Mouse (Mus musculus) layer of hippocampus, postnatal 36 days (tissue): ENCODE measurements at regions not wholly inside any gene's neighbourhood (a gene's known extent, or its start where the extent isn't known, plus 50 kb on each side); places are given as distances from the start of the nearest gene placed in this dataset.

Experiments used
- DNase-seq, 2 experiments: peaks; one replicate each; pipeline ENCODE4 v3.0.0; 2022

DNA sequence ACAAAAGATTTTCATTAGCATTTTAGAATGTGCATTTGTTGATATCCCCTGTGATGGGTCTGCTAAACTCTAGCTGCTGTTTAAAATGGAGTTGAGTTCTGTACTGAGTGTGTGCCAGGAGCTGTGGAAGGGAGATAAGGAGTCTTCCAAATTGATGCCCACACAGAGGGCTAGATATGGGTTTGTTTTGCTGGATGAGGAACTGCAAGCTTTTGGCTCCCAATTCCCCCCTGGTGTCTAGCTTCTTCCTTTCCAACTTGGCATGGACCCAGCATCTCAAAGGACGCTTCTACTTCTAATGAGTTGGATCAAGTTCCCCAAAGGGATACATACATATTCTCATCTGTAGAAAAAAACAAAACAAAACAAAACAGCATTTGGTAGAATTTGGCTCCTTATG is 577.0 kb upstream of the Large1 start:
- DNase-seq: peak; percentile 5

DNA sequence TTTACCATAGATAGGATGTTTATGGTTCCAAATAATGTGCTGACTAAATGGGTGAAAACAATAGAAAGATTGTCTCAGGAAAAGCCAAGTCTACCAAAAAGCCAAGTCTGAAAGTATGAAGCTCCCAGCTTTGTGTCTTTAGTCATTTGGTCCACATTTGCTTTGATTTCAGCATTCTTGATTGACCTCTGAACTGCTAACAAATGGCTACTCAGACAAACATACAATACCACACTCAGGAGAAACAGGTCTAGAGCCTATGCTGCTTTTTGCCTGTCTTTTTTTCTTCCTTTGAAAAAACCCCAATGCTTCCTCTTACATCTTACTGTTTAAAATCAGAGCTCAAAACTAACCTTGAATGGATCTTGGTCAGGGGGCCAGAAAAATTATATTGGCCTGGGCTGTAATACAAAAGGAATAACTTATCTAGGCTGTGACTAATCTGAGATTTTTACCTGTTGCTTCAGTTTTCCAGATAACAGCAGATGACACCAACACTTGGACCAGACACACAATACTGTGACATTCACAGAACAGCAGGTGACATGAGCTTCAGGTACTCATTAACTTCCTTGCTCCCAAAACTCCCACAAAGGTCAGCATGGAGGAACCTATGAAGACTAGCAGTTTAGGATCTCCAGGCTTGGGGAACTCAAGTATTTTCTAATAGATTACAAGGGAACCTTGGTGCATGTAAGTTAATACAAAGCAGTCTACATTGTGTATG is 572.3 kb upstream of the Large1 start:
- no peak for DNase-seq

DNA sequence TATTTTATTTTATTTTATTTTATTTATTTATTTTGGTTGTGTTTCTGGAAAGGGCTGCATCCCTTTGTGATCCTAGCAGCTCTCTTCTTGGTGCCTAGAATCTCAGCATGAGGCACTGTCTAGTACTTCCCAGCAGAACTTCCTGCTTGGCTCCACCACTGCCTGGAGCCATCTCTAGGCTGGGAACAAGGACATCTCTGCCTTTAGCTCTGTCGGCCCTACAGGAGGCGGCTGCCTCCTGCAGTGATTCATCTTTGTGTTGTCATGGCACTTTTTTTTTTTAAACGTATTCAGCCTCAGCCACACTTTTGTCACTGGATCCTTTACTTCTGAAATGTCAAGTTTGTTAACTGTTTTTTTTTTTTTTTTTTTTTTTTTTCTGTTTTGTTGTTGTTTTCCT is 569.8 kb upstream of the Large1 start:
- DNase-seq: no peak

DNA sequence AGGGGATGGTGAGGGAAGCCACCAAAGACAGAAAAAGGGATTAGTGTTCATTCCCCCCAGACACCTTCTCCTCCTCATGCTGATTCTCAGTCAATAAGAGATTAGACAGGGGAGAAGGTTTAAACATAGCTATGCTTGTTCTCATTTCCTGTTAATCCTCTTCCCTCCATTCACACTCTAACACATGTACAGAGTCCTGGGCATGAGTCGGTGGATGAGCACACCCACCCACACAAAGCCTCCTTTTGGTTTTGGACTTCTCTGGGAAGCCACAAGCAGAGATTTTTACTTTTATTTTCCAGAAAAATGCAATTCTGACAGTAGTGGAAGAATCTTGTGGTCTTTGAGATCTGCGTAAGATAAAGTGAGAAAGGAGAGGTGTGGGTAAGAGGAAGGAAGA is 567.8 kb upstream of the Large1 start:
- DNase-seq: no peak

DNA sequence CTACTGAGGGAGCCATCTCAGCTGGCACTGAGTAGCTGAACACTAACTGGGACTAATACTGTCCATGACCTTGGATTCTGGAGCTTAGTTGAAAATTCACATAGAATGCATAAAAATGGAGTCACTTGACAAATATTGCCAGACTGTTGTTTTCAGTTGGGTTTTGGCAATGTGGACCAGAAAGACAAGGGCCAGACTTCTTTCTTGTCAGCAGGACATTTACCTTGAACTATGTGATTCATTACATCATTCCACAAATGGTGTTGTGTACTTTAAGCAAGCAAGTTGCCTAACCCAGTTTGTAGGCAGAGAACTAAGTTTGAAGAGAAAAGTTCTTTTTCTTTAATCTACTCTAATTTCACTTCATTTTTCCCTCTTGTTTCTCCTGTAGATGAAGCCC is 567.2 kb upstream of the Large1 start:
- DNase-seq: no peak

DNA sequence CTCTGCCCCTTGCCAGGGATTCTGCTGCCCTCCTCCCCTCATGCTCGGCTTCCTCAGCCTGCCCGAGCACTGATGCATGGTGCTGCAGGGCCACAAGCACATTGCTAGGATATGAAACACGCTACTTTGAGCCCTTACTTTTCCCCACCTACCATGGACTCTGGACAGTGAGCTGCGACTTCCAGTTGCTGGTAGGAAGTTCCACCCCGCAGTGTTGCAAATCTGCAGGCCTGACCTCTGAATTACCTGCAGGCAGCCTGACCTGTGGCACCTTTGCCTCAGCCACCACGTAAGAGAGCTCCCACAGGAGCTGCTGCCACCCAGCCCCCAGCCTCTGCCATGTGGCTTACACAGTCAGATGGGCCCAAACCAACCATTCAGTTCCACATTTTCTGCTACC is 551.7 kb upstream of the Large1 start:
- no peak for DNase-seq

DNA sequence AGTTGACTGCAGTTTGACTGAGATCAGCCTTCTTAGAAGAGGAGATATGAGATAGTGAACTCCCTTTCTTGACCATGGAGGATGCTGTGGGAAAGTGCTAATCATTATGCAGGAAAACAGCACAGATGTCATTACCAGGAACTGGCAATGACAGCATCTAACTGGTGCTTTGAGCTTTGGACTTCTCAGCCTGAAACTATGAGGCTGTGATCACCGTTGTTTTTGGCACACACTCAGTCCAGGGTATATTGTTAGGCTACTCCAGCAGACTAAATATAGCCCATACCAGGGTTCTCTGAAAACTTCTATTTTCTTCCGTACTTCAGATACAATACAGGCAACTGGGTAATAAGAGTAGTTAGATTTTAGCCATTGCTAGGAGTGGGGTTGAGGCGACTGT is 550.5 kb upstream of the Large1 start:
- DNase-seq: no peak

DNA sequence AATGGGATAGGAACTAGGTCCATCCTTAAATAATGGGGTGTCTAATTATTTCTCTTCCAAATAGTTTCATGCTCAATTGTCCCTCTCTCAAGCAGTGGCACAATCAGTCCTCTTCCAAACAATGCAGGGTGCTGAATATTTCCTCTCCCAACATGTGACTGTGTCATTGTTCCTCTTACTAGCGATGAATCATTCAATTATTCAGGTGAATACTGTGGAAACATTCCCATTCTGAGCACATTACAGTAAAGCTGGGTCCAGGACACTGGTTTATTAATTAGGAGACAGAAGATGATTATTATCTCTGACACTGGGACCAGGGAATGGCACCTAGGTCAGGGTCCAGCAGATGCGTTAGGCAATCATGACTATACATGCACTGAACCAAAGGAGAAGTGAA is 532.6 kb upstream of the Large1 start:
- no peak for DNase-seq

DNA sequence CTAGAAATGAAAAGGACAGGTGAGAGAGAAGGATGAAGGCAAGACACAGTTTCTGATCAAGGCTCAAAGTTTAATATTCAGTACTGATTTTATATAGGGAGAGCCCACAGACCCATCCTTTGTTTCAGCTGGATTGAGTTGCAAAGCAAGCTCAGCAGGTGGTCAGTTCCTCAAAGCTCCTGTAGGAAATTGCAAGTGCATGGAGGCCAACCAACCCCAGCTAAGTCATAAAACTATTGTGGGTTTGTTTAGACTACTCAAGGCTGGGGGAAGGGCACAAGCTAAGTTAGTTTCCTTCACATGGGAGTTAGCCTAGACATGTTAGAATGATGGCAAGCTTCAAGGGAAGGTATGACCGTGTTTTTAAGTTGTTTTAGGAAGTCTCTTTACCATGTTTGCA is 528.3 kb upstream of the Large1 start:
- no peak for DNase-seq
